Mouse (Mus musculus) testis, postnatal 10 days (tissue): ENCODE data around the gene Zmym6.

ENCODE experiments used
- DNase-seq: peaks from one replicate; pipeline ENCODE4 v3.0.0; 2021; ENCODE audit warnings: low spot score

Zmym6 gene

DNA sequence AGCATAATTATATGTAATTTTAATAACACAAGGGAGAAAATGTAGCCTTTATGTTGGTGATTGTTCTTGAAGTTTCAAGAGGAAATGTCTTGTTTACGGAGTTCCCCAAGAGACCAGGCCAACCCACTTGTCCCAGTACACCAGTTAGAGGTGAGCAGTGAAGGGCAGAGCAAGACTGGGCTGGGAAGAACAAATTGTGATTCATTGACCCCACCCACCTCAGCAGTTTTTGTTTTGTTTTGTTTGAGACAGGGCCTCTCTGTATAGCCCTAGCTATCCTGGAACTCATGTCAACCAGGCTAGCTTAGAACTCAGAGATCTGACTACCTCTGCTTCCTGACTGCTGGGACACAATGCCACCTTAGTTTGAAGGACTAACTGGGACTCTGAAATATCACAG, 47.1 kb downstream of the Zmym6 start:
- no peak for DNase-seq

DNA sequence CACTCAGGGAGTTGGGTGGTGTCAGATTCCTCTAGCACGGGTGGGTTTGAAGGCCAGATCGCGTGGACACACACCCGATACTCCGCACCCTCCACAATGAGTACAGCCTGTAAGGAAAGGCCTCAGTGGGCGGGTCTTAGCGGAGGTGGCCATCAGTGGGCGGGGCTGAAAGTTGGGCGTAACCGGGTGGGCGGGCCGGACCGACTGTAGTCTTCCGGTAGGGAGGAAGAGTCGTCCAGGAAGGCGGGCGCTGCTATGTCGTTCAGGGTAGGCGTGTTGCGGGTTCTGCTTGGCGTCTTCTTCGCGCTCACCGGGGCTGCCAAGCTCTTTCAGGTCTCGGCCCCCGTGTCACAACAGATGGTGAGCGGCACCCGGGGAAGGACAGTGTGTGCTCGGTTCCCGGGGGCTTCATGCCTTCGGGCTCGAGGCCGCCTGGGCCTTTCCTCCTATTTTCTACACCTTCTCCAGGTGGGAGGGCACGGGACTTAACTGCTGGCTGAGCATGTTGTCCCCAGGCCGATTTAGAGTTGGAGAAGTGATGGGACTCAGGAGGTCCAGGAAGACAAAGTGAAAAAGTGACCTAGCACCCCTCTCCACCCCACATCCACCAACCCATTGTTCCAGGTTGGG, 48.8 kb downstream of the Zmym6 start:
- DNase-seq, result peak; percentile 97

DNA sequence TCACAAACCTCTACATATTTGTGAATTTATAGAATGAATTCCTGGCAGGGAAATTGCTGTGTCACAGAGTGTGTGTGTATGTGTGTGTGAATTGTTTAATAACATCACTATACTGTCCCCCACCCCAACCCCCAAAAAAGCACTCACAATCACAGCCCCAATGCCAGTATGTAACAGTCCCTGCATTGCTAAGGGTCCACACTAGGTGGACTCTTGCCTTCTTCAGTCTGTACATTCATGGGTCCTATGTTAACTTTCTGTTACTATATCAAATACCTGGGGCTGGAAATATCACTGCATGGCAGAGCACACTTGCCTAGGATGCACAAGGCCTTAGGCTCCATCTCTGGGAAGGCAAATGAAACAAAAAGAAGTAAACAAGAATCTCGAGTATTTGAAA, 57.5 kb downstream of the Zmym6 start:
- DNase-seq, result no peak

DNA sequence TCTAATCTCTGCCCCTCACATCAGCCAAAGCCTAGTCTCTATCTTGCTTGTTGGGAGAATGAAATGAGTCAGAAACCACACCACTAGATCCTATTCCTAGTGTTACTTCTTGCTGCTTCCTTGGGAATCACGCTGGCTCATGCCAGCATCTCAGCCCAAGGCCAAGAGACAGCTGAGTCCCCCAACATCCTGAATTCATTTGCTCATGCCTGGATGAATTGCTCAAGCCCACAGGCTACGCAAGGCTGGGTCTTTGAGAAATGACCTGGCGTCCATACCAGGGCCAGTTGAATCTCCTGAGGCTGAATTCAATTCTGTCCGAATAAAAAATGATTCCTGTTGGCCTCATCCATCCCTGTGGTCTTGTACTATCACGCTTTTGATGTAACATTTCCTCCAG, 60.4 kb downstream of the Zmym6 start:
- DNase-seq, result no peak

DNA sequence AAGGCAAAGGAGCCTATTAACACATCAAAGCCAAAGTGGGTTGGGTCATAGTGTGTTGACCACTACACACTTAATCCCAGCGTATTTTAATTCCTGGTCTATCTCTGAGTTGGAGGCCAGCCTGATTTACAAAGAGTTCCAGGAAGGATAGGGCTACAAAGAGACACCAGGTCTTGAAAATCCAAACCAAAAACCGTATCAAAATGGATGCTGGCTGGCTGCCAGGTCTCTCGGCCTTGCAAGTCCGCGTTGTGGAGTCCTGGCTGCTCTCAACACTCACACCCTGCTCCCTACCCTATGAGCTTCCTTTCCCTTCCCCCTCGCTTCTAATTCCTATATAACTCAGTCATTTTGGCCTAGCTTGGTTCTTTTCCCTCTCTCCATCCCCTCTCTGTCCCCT, 61.3 kb downstream of the Zmym6 start:
- peak; percentile 78 for DNase-seq

DNA sequence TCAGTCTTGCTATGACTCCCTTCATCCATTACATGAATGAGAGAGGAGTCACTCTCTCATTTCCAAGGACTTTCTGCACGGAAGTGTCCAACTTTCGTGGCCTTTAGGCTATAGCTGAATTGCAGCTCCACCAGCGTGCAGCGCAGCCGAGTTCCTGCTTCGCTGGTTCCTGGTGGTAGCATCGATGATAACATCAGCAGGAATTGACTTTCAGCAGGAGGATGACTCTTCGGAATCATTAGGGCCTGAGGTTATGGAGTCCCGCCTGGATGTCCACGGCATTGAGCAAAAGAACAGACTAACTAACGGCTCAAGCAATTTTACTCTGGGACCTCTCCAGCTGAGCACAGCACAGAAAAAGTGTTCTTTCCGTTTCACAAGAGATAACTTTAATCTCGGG, 72.8 kb downstream of the Zmym6 start:
- peak; percentile 24 for DNase-seq

DNA sequence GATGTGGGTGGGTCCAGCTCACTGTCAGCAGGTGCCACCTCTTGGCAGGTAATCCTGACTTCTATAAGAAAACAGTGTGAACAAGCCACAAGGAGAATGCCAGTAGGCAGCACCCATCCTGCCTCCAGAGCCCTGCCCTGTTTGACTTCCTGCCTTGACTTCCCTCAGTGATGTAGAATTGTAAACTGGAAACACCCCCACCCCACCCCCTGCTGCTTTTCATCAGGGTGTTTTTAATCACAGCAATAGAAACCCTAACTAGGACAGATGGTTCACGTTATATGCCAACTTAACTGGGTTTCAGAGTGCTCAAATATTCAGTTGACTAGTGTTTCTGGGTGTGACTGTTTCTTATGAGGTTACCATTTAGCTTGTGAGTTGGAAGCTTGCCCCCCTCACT, 76.2 kb downstream of the Zmym6 start:
- peak; percentile 22 for DNase-seq

DNA sequence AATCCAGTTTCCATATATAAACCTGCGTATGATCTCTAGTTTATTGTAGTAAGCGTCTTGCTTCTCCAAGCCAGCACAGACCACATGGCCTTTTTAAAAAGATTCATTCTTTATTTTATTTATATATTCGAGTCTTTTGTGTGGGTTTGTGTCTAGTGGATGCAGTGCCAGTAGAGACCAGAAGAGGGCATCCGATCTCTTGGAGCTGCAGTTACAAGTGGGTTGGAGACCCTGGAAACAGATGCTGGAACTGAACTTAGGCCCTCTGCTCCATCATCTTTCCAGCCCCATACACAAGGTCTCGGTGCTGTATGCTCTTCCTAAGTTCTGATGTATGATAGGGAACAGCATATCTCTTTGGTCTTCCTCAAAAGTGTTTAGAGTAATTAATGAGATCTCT, 78.6 kb downstream of the Zmym6 start:
- peak; percentile 33 for DNase-seq

DNA sequence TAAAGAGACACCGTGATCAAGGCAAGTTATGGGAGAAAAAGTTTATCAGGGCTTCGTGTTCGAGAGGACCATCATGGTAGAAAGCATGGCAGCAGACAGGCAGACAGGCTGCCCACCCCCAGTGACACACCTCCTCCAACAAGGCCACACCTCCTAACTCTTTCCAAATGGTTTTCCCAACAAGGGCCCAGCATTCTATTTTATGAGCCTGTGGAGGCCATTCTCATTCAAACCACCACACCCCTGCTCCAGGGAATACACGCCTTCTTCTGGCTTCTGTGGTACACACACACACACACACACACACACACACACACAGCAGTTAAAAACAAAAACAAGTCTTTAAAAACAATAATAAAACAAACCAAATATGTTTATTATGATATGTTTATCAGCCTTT, 80.6 kb downstream of the Zmym6 start:
- DNase-seq, result no peak

DNA sequence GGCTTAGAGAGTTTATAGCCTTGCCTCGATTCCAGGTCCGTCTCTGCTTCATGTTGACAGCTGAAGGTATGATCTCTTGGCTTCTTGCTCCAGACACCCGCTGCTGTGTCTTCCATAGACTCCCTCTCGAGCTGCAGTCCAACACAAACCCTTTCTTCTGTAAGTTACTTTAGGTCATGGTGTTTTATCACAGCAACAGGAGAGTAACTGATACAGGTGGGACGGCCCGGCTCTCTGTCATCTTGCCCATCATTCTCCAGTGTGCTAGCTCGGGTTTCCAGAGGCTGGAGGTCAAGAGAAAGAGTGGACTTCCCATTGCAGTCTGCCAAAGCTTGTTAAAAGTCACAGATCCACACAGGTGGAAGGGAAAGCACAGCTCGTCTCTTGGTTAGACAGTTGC, 86.7 kb downstream of the Zmym6 start:
- no peak for DNase-seq

DNA sequence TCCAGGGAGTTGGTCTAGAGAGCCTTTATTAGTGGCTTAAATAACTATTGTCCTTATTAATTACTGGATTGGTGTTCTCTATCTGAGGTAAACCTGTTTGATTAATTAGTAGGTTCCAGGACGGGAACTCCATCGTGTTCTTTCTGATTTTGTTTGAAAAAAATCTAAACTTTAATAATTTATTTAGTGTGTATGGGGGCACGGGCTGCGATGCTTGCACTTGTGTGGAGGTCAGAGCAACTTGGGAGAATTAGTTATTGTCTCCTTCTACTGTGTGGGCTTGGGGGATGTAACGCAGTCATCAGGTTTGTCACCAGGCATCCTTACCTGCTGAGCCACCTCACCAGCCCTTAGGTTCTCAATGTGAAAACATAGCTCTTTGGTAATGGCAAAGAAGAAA, 89.9 kb downstream of the Zmym6 start:
- no peak for DNase-seq

DNA sequence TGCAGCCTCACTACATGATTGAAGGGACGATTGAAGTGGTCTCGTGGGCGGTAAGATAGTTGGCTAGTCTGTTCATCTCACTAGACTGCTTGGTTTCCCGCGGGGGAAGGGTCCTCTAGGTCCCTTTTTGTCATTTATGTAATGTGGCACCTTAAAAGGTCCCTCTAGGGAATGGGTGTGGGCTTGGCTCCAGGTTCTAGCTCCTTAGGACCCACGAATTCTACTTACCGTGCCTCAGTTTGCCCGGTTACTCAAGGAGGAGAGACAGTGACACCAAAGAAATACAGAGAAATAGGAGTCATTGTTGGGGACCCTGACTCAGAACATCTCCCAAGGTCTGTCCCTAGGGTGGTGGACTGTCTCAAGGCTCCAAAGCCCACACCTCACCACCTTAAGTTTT, 90.5 kb downstream of the Zmym6 start:
- no peak for DNase-seq

DNA sequence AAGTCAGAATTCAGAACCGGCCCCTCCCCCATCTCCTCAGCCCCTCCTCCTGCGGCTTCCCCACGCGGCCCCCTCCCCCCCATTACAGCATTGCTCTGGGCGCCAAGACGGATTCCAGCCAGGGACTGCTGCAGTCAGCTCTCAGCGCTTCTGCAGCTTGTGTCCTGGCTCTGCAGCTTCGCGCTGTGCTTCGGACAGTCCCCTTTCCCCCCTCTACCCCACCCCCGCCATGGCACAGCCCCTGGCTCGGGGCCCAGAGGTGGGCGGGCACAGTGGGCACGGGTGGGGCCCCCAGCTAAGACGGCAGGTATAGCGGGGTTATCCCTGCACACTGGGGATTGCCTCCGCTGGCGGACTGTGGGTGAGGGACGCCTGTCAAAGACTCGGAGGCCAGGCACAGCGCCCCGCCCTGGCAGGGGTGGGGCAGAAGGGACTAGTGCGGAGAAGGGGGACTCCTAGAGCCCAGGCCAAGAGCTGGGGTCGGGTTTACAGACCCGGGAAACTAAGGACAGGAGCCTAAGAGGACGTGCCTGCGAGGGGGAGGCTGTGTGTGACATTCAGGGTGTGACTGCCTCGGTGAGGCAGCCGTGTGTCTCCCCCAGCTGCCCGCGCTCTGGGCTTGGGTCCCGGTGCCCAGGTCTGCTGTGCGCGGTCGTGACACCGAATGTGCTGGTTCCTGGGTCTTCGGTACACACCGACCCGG, 91.2 kb downstream of the Zmym6 start:
- DNase-seq, result peak; percentile 68

DNA sequence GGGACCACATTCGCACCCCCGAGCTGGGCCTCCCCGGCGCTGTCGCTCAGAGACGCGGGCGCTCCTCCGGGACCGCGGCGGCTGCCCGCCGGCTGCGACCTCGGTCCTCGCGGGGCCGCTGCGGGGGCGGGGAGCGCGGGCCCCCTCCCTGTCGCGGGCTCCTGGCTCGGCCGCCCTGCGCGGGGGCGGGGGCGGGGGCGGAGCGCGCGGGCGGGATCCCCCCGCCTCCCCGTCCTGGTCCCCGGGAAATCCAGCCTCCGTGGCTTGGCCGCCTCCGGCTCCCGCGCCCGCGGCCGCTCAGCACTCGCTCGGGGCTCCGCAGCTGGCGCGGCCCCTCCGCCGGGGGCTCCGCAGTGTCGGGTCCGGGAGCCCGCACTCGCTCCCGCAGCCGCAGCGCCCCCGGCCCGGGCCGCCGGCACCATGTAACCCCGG, 91.7 kb downstream of the Zmym6 start, which contains the start of gene Dlgap3:
TSS of gene Dlgap3 (plus strand) at position 291 of the 432 bp plus-strand sequence.
- DNase-seq, result peak; percentile 52

DNA sequence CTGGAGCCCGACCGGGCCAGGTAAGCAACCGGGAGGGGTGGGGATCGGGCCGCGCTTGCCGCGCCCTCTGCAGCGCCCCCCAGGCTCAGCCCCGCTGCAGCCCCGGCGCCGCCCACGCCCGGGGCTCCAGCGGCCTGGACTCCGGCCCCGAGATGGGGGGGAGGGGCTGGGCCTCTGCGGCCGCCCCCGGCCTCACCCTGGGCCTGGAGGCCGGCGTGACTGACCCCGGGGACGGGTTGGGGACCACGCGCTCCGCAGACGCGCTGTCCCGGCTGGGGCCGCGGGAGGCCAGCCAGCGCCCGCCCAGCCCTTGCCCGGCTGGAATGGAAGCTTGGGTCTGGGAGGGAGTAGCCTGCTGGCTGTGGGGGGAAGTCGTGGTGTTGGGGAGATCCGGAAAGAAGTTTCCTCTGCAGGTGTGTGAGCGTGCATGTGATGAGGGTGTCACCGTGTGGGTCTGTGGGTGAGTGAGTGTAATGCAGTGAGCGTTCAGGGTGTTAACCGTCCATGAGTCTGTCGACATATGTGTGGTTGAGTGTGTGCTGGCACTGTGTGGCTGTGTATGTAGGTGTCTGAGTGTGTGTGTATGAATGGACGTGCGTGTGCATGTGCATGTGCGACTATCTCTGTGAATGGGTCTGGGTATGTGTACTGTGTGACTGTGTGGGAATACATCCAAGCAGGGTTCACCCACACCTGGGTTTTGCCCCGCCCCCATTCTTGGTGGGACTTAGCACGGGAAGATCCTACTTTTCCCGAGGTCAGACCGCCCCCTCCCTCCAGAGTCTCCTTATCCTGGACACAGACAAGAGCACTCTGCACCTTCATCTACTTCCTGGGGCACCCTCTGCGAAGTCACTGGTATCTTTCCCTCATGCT, 92.4 kb downstream of the Zmym6 start:
- DNase-seq, result peak; percentile 51

DNA sequence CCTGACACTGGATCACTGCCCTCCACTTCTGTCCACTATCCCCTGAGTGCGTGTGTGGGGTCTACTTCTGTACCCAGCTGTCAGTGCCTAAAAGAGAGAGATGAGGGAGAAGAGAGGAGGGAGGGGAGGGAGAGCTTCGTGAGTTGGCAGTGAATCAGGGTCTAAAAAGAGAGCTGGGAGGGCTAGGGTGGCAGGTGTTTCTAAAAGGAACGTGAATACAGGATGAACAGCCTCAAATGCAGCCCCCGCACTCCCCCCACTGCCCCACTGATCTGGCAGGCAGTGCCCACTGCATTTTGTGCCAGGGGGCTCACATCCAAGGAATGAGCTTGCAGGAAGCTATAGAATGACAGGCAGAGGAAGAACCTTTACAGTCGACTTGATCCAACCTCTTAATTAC, 93.7 kb downstream of the Zmym6 start:
- DNase-seq, result no peak

DNA sequence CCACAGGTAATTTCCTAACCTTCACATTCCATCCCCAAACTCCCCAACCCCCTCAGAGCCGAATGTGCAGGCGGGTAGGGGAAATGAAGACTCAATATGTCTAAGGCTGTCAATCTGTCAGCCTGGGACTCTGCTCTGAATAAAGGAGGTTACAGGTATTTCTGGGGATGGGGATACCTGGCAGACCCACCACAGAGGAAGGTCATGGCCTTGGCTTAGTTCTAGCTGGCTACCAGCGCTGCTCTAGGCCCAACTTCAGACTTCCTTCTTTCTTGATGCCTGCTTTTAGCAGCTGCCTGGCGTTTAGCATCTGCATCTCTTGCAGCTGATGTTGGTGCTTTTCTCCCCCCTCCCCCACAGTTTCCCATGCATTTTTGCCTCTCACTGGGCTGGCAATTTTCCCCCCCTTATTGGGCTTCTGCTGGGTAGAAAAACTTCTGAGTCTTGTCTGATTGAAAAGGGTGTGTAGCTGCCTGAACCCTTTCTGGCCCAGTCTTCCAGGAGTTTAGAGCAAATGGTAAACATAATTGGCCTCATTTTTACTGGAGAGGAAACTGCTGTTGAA, 94.2 kb downstream of the Zmym6 start:
- DNase-seq, result no peak

DNA sequence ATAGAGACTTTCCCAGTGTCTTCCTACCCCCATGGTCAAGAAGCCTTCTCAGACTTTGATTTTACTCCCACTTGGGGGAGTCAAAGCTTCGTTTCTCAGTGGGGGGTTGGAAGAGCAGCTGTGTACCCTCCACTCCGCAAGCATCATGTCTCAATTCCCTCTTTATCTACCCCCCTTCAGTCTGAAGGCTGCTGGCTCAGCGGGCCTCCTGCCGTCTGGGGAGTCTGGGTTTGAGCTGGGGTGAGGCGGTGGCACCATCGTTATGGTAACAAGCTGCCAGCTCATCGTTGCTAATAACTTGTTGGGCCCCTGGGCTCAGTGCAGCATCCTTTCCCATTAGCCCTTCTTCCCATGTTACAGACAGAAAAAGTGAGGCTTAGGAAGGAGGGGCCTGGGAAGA, 94.9 kb downstream of the Zmym6 start:
- no peak for DNase-seq

DNA sequence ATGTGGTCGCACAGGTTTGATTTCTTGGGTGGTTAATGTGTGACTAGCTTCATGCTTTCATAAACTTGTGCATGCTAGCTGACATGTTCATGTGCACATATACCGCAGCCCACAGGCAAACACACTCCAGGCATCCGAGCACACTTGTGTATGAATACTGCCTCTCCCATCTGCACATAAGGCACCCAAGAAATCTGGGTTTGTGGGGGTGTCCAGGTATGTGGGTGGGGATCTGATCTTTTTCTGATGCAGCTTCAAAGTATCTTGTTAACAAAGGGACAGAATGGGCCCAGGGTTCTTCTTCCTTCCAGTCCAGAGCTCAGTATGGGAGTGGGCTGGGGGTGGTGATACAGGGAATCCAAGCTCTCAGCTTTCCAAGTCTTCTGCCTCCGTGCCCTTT, 95.4 kb downstream of the Zmym6 start:
- no peak for DNase-seq

DNA sequence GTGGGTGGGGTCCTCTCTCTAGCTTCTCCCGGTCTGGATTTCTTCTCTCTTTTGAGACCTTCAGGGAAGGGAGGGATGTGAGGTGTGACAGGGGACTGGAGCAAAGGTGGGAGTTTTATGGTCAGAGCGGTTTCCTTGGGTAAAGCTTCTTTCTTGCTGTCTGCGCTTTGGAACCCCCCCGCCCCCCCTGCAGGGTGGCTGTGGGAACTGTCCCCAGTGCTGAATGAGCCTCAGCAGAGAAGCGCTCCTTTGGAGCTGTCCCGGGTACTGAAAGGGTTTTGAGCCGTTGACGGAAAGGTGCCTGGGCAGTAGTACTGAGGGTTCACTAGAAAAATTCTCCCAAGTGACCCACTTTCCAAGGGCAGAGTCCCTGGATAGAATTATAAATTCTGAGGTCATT, 96.3 kb downstream of the Zmym6 start:
- DNase-seq, result peak; percentile 85
